Mouse (Mus musculus) left cerebral cortex, postnatal 25 days (tissue): ENCODE measurements at regions not wholly inside any gene's neighbourhood (a gene's known extent, or its start where the extent isn't known, plus 50 kb on each side); places are given as distances from the start of the nearest gene placed in this dataset.
"Not testable (repeated sequence)": the region's sequence is repeated elsewhere in the genome, so short reads cannot be mapped to it uniquely, and the experiment has no call there.

Experiments
- DNase-seq, 2 experiments: peaks; one replicate each; pipeline ENCODE4 v3.0.0; 2022; ENCODE audit warnings: low spot score in 2 of 2, mixed read lengths in 1 of 2
- intact Hi-C: fragments of 180-260 bp; cut with DNase I; formaldehyde crosslinking; loops from one replicate; pipeline ENCODE4 v1.15.1; 2025

- DNase-seq, intact Hi-C loops: not testable (repeated sequence)
These were observed 430.9 kb upstream of the Tmem47 start for GRCm38 (mm10) chrX:80639554-80639953.

GRCm38 (mm10) chrX:80664605-80665004 lies 405.9 kb upstream of the Tmem47 start:
- peak in 1 of 2 experiments; percentile 28 for DNase-seq
- intact Hi-C loops, result no loop called here
